In the genomic region with DNA sequence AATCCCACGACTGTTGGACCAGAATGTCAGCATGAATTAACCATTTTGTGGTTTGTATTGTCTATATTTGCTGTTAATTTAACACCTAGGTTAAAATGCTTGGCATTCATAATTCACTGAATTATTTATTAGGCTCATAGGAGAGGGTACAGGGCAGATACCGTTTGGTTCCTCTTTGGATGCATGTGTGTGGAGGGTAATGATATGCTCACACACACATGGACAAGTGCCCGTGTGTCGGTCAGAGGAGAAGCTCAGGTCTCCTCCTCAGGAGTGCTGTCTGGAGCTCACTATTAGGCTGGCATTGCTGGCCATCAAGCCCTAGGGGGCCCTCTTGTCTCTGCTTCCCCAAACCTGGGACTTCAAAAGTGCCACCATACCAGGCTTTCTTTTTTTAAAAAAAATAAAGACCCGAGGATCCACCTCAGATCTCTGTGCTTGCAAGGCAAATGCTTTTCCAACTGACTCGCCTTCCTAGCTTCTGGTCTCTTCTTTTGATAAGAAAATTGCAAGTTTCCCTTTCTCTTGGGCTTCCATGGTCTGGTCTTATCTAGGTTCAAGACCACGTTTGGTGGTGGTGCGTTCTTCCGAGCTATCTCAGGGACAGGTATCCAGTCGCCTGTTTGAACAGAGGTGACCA, we compare ENCODE assay signal across 26 mouse cellular contexts. TPM values are rescaled to one million over a fixed set of nuclear protein-coding genes. Genes with fewer than 3 reads are reported as not detected.
A peak's percentile ranks its signal among the peaks of the same experiment; 100 is the strongest.
DNase-seq lines count a peak whose midpoint lies in the region; ATAC-seq and TF ChIP-seq lines count a peak whose summit lies in the region.
"Had no signal": no experiment of that assay in that cellular context is flagged by ENCODE, and none has a peak within 500 bp of the region (broad histone marks: within the 10 kb centered on the region; RNA-seq: fewer than 3 reads in every experiment).

No protein-coding gene starts in this region.

- peak; percentile 40 for DNase-seq in heart, adult 11 months
- no peak for DNase-seq in heart, adult 9 months (ENCODE audit: low spot score in 2 of 2)
- peak; percentile 77 for DNase-seq in MEL (ENCODE audit: low read depth, low spot score)
- DNase-seq in adrenal gland, postnatal 10 days: no peak
- no peak for DNase-seq in cerebellum, adult 8-10 months
- no peak for DNase-seq in layer of hippocampus, adult 8-10 months (ENCODE audit: low spot score in 2 of 2)
- DNase-seq: cerebellum, adult 11-12 months; cerebellum, postnatal 36 days; forebrain, postnatal 0 days; gastrocnemius, postnatal 36 days; heart, postnatal 36 days; kidney, adult 9 months; kidney, postnatal 14 days; lung, adult 18-20 months; lung, postnatal 10 days; right cerebral cortex, postnatal 14 days; spleen, adult 18-20 months; thymus, postnatal 25 days had no signal

- H3K27ac ChIP-seq in MEL (ENCODE audit: control insufficient read depth, low read depth, low read length): peak overlapping the region; percentile 67
- peak overlapping the region; percentile 58 for H3K27ac ChIP-seq in limb, embryonic 15.5 days
- H3K27ac ChIP-seq in liver, embryonic 15.5 days (replicated peaks): peak overlapping the region; percentile 81
- H3K27ac ChIP-seq: heart, embryonic 15.5 days; hindbrain, embryonic 14.5 days; layer of hippocampus, adult 2 months; midbrain, embryonic 15.5 days; neural tube, embryonic 12.5 days had no signal

- no peaks in the 10 kb centered on the region for H3K27me3 ChIP-seq in MEL (ENCODE audit: control insufficient read depth in 1 of 2, insufficient read depth in 2 of 2, low read length in 2 of 2)
- no peaks in the 10 kb centered on the region for H3K27me3 ChIP-seq in limb, embryonic 15.5 days
- H3K27me3 ChIP-seq in liver, embryonic 15.5 days: no peaks in the 10 kb centered on the region
- H3K27me3 ChIP-seq: heart, embryonic 15.5 days; midbrain, embryonic 15.5 days; neural tube, embryonic 12.5 days; Patski had no signal

- no peaks in the 10 kb centered on the region for H3K79me2 ChIP-seq in MEL (ENCODE audit: control insufficient read depth, insufficient read depth, low read length, poor library complexity)

- H3K9ac ChIP-seq in MEL (ENCODE audit: control insufficient read depth, low read depth, low read length, poor library complexity, severe bottlenecking): peak overlapping the region; percentile 29
- H3K9ac ChIP-seq in limb, embryonic 15.5 days: no peak overlapping the region
- no peak overlapping the region for H3K9ac ChIP-seq in liver, embryonic 15.5 days
- H3K9ac ChIP-seq: forebrain, postnatal 0 days; heart, embryonic 15.5 days; hindbrain, embryonic 14.5 days; midbrain, embryonic 15.5 days; neural tube, embryonic 12.5 days had no signal

- peak in 1 of 2 experiments; percentile 30; a peak in 1 of 4 replicates for TF ChIP-seq POLR2A in MEL (IDR thresholded peaks at IDR 0.05; ENCODE audit: control insufficient read depth in 1 of 2, insufficient read depth in 1 of 2, low read depth in 1 of 2, low read length in 2 of 2, poor library complexity in 1 of 2)

- H3K9me3 ChIP-seq in MEL (replicated peaks; ENCODE audit: insufficient read depth, low read length): no peaks in the 10 kb centered on the region
- no peaks in the 10 kb centered on the region for H3K9me3 ChIP-seq in limb, embryonic 15.5 days
- H3K9me3 ChIP-seq in liver, embryonic 15.5 days (replicated peaks): no peaks in the 10 kb centered on the region
- H3K9me3 ChIP-seq: heart, embryonic 15.5 days; midbrain, embryonic 15.5 days; neural tube, embryonic 12.5 days had no signal

- peak; percentile 37 for TF ChIP-seq RAD21 in MEL (IDR thresholded peaks at IDR 0.05; ENCODE audit: low read depth, low read length)

- H3K36me3 ChIP-seq in MEL (ENCODE audit: control insufficient read depth in 1 of 2, insufficient read depth in 2 of 2, low read length in 2 of 2): peaks cover 0 to 59% of the 10 kb centered on the region in 2 experiments; a peak in 2 of 4 replicates
- H3K36me3 ChIP-seq in limb, embryonic 15.5 days: no peaks in the 10 kb centered on the region
- no peaks in the 10 kb centered on the region for H3K36me3 ChIP-seq in liver, embryonic 15.5 days (replicated peaks)
- H3K36me3 ChIP-seq: heart, embryonic 15.5 days; midbrain, embryonic 15.5 days; neural tube, embryonic 12.5 days had no signal

- TF ChIP-seq CTCF in MEL (IDR thresholded peaks at IDR 0.05 in 2 of 3, conservative IDR thresholded peaks at IDR 0.05 in 1 of 3; ENCODE audit: control insufficient read depth in 1 of 3, insufficient read depth in 1 of 3, low read depth in 2 of 3, low read length in 3 of 3, poor library complexity in 1 of 3, severe bottlenecking in 1 of 3): peak; percentile 23 to 58 (median 53); a peak in 5 of 6 replicates

- peaks cover 42 to 43% of the 10 kb centered on the region in 2 experiments for H3K4me1 ChIP-seq in MEL (ENCODE audit: control insufficient read depth in 1 of 2, insufficient read depth in 2 of 2, low read length in 2 of 2)
- H3K4me1 ChIP-seq in limb, embryonic 15.5 days: peaks cover 19% of the 10 kb centered on the region
- H3K4me1 ChIP-seq in liver, embryonic 15.5 days (replicated peaks): peaks cover 63% of the 10 kb centered on the region
- H3K4me1 ChIP-seq: heart, embryonic 15.5 days had no signal

- 82% methylated on average over 10 of the region's 10 CpGs for WGBS in limb, embryonic 15.5 days
- WGBS in liver, embryonic 15.5 days (ENCODE audit: insufficient replicate concordance): 24% methylated on average over 10 of the region's 10 CpGs

- peak overlapping the region; percentile 14 to 25 for H3K4me3 ChIP-seq in MEL (ENCODE audit: control insufficient read depth in 1 of 2, insufficient read depth in 1 of 2, low read depth in 2 of 2, low read length in 2 of 2)
- no peak overlapping the region for H3K4me3 ChIP-seq in limb, embryonic 15.5 days
- H3K4me3 ChIP-seq in liver, embryonic 15.5 days (replicated peaks): no peak overlapping the region
- H3K4me3 ChIP-seq: heart, embryonic 15.5 days; layer of hippocampus, adult 2 months; midbrain, embryonic 15.5 days; neural tube, embryonic 12.5 days had no signal

- 0 out of 2 replicates have a peak overlapping the region, but pooled peaks have one; percentile 1 for H3K4me2 ChIP-seq in limb, embryonic 15.5 days
- peak overlapping the region; percentile 42 for H3K4me2 ChIP-seq in liver, embryonic 15.5 days
- H3K4me2 ChIP-seq: heart, embryonic 15.5 days; hindbrain, embryonic 14.5 days; midbrain, embryonic 15.5 days; neural tube, embryonic 12.5 days had no signal

- TF ChIP-seq EP300 in MEL (IDR thresholded peaks at IDR 0.05; ENCODE audit: low read depth in 1 of 2, low read length in 2 of 2): peak in 1 of 2 experiments; percentile 42; a peak in 2 of 4 replicates

- ATAC-seq in limb, embryonic 15.5 days (ENCODE audit: insufficient number of reproducible peaks, low FRiP score, low TSS enrichment, low read depth): no peak
- ATAC-seq in liver, embryonic 15.5 days (ENCODE audit: insufficient read depth): peak; percentile 25; the same call in 1 of the 2 replicates
- ATAC-seq: forebrain, postnatal 0 days; midbrain, embryonic 15.5 days; Patski had no signal

TF ChIP-seq in MEL, 35 proteins besides CTCF, POLR2A, EP300 and RAD21 (continues in another document):
- no peak for TF ChIP-seq NRF1 (IDR thresholded peaks at IDR 0.05; ENCODE audit: insufficient read depth, low read depth, low read length, poor library complexity, severe bottlenecking)
- TF ChIP-seq GATA1 (IDR thresholded peaks at IDR 0.05; ENCODE audit: low read depth, low read length): peak; percentile 43; the same call in 1 of the 2 replicates
- no peak for TF ChIP-seq KAT2A (conservative IDR thresholded peaks at IDR 0.05; ENCODE audit: low read depth, low read length)
- no peak for TF ChIP-seq CHD2 (IDR thresholded peaks at IDR 0.05; ENCODE audit: low read length)
- no peak for TF ChIP-seq ZMIZ1 (IDR thresholded peaks at IDR 0.05; ENCODE audit: low read depth, low read length)
- 0 out of 2 replicates have a peak, but pooled peaks have one; percentile 52 for TF ChIP-seq RCOR1 (IDR thresholded peaks at IDR 0.05; ENCODE audit: low read depth, low read length)
- TF ChIP-seq CHD1 (IDR thresholded peaks at IDR 0.05; ENCODE audit: low read depth, low read length): no peak
- 0 out of 2 replicates have a peak, but pooled peaks have one; percentile 8 for TF ChIP-seq ZC3H11A (IDR thresholded peaks at IDR 0.05; ENCODE audit: low read depth, low read length)
- TF ChIP-seq SIN3A (IDR thresholded peaks at IDR 0.05; ENCODE audit: low read length): no peak; the same call in none of the 2 replicates
- TF ChIP-seq MAX (IDR thresholded peaks at IDR 0.05; ENCODE audit: low read length): peak; percentile 30; the same call in 1 of the 2 replicates
- TF ChIP-seq USF1 (IDR thresholded peaks at IDR 0.05; ENCODE audit: low read depth, low read length): no peak
- TF ChIP-seq UBTF (IDR thresholded peaks at IDR 0.05; ENCODE audit: borderline replicate concordance, insufficient read depth, low read depth, low read length): no peak
- TF ChIP-seq TAL1 (IDR thresholded peaks at IDR 0.05; ENCODE audit: low read length): peak; percentile 59
- TF ChIP-seq MYC (IDR thresholded peaks at IDR 0.05; ENCODE audit: low read depth, low read length): peak; percentile 55
- peak; percentile 18; the same call in 1 of the 2 replicates for TF ChIP-seq TBP (IDR thresholded peaks at IDR 0.05; ENCODE audit: low read depth, low read length)
- TF ChIP-seq NELFE (IDR thresholded peaks at IDR 0.05; ENCODE audit: low read depth, low read length): no peak
- TF ChIP-seq E2F4 (IDR thresholded peaks at IDR 0.05; ENCODE audit: borderline replicate concordance, low read depth, low read length): no peak
- TF ChIP-seq ZNF384 (IDR thresholded peaks at IDR 0.05; ENCODE audit: low read depth, low read length): peak; percentile 71
- TF ChIP-seq GABPA (IDR thresholded peaks at IDR 0.05; ENCODE audit: low read depth, low read length): no peak
- no peak for TF ChIP-seq POLR2AphosphoS5 (IDR thresholded peaks at IDR 0.05; ENCODE audit: borderline replicate concordance, low read depth, low read length)
- TF ChIP-seq MXI1 (IDR thresholded peaks at IDR 0.05; ENCODE audit: low read depth, low read length): peak; percentile 59; the same call in 1 of the 2 replicates
- TF ChIP-seq MAFK (IDR thresholded peaks at IDR 0.05; ENCODE audit: borderline replicate concordance, low read depth, low read length): no peak
- no peak for TF ChIP-seq ZKSCAN1 (IDR thresholded peaks at IDR 0.05; ENCODE audit: low read depth, low read length)

RNA-seq across cellular contexts. Expression of a gene that starts 31.8 kb away (rescaled TPM):
- total RNA-seq in MEL (2012; rRNA removed): 2.1 and 3.2 TPM in 2 replicates
- 10 to 100 TPM in 1 of 2 experiments, not detected in 1; 10.6 TPM for polyA plus RNA-seq in MEL (2012; ENCODE audit: insufficient read depth in 1 of 2, insufficient read length in 2 of 2, low read depth in 1 of 2, low replicate concordance in 2 of 2, missing spikeins in 1 of 2)
- 10.2 and 13.4 TPM in 2 replicates for polyA plus RNA-seq in limb, embryonic 15.5 days (2015; fragmentation: Nextera tagmentation; extraction: Ambion mirVana)
- polyA plus RNA-seq in liver, embryonic 15.5 days (2015; fragmentation: Nextera tagmentation; extraction: Ambion mirVana): 7.5 and 7.6 TPM in 2 replicates
- total RNA-seq in adrenal gland, postnatal 10 days (2021): 10 to 100 TPM in 1 of 2 experiments, 1 to 10 TPM in 1; 7.5 to 10.4 TPM
- total RNA-seq in layer of hippocampus, adult 8-10 months (2022): 10 to 100 TPM; 75.9 to 99.3 (median 89.4) TPM

Comparison
In these comparisons a context has a peak if more than half of its experiments do, and no peak if none do; other contexts are left out.
1. DNase-seq: peak in heart, adult 11 months (single experiment) and MEL (single experiment); none in heart, adult 9 months (0 of 2), adrenal gland, postnatal 10 days (single experiment), cerebellum, adult 8-10 months (single experiment) and layer of hippocampus, adult 8-10 months (0 of 2).
2. H3K4me3 ChIP-seq: peak in MEL (2 of 2); none in limb, embryonic 15.5 days (single experiment) and liver, embryonic 15.5 days (single experiment).
3. RNA of a gene that starts 31.8 kb away (total RNA-seq): 75.9 to 99.3 TPM in layer of hippocampus, adult 8-10 months; 7.5 to 10.4 TPM in adrenal gland, postnatal 10 days and 2.1 to 3.2 TPM in MEL; every median in the first group is over 4 times any median in the second.
4. Peak in every context shown above with its lines, with median percentiles within 50 percentile points of each other: H3K27ac ChIP-seq.